Comparison of ENCODE assay signal across 9 mouse cellular contexts in genomic region chr2:31635281-31636137, GRCm38 (mm10). TPM values are rescaled to one million over a fixed set of nuclear protein-coding genes. Genes with fewer than 3 reads are reported as not detected.
A peak's percentile ranks its signal among the peaks of the same experiment; 100 is the strongest.
DNase-seq lines count a peak whose midpoint lies in the region; ATAC-seq and TF ChIP-seq lines count a peak whose summit lies in the region.
"Had no signal": no experiment of that assay in that cellular context is flagged by ENCODE, and none has a peak within 500 bp of the region (broad histone marks: within the 10 kb centered on the region; RNA-seq: fewer than 3 reads in every experiment).

No protein-coding gene starts in this region.

- peaks cover 0 to 20% of the 10 kb centered on the region in 2 experiments; a peak in 3 of 4 replicates for H3K4me1 ChIP-seq in heart, embryonic 14.5 days (ENCODE audit: control insufficient read depth in 2 of 2, insufficient read depth in 2 of 2, low read length in 2 of 2)
- H3K4me1 ChIP-seq in hindbrain, embryonic 14.5 days (replicated peaks; ENCODE audit: control insufficient read depth, insufficient read depth, low read length), result peaks cover 21% of the 10 kb centered on the region
- peaks cover 17% of the 10 kb centered on the region for H3K4me1 ChIP-seq in midbrain, postnatal 0 days (ENCODE audit: insufficient read depth, low read length)
- no peaks in the 10 kb centered on the region for H3K4me1 ChIP-seq in cerebellum, adult 2 months (ENCODE audit: control insufficient read depth, insufficient read depth, low read length)

- no peak overlapping the region for H3K9ac ChIP-seq in heart, embryonic 14.5 days (ENCODE audit: low read length)
- peak overlapping the region; percentile 18; the same call in 1 of the 2 replicates for H3K9ac ChIP-seq in hindbrain, embryonic 14.5 days
- H3K9ac ChIP-seq in midbrain, postnatal 0 days (replicated peaks; ENCODE audit: low read length, poor library complexity, severe bottlenecking), result no peak overlapping the region

- no peak for TF ChIP-seq CTCF in brain, embryonic 14.5 days (IDR thresholded peaks at IDR 0.05; ENCODE audit: borderline replicate concordance, extremely low read depth, insufficient read depth, insufficient read length)
- TF ChIP-seq CTCF in midbrain, postnatal 0 days (IDR thresholded peaks at IDR 0.05), result no peak
- TF ChIP-seq CTCF in left cerebral cortex, adult 2 months (IDR thresholded peaks at IDR 0.05), result no peak
- TF ChIP-seq CTCF in cerebellum, adult 2 months (IDR thresholded peaks at IDR 0.05; ENCODE audit: borderline replicate concordance, insufficient read depth, low read depth, low read length), result no peak

- no peak overlapping the region for H3K27ac ChIP-seq in heart, embryonic 14.5 days (replicated peaks in 1 of 2; ENCODE audit: control insufficient read depth in 1 of 2, insufficient read depth in 1 of 2, low read depth in 2 of 2, low read length in 2 of 2)
- no peak overlapping the region for H3K27ac ChIP-seq in hindbrain, embryonic 14.5 days
- no peak overlapping the region for H3K27ac ChIP-seq in midbrain, postnatal 0 days (ENCODE audit: low read depth, low read length)
- H3K27ac ChIP-seq in left cerebral cortex, adult 2 months, result no peak overlapping the region
- H3K27ac ChIP-seq in cerebellum, adult 2 months (ENCODE audit: insufficient read depth, low read length), result no peak overlapping the region

- no peaks in the 10 kb centered on the region for H3K36me3 ChIP-seq in heart, embryonic 14.5 days (ENCODE audit: control insufficient read depth, insufficient read depth, low read length)
- H3K36me3 ChIP-seq in hindbrain, embryonic 14.5 days (replicated peaks; ENCODE audit: control insufficient read depth, insufficient read depth), result no peaks in the 10 kb centered on the region
- no peaks in the 10 kb centered on the region for H3K36me3 ChIP-seq in midbrain, postnatal 0 days (ENCODE audit: insufficient read depth, low read length)

- peak overlapping the region in 1 of 2 experiments; percentile 20; a peak in 2 of 4 replicates for H3K4me3 ChIP-seq in heart, embryonic 14.5 days (ENCODE audit: control insufficient read depth in 1 of 2, insufficient read depth in 1 of 2, low read depth in 1 of 2, low read length in 2 of 2)
- peak overlapping the region; percentile 12 for H3K4me3 ChIP-seq in hindbrain, embryonic 14.5 days (replicated peaks; ENCODE audit: low read length)
- peak overlapping the region; percentile 15; the same call in 1 of the 2 replicates for H3K4me3 ChIP-seq in midbrain, postnatal 0 days (ENCODE audit: low read depth, low read length)
- H3K4me3 ChIP-seq in left cerebral cortex, adult 2 months, result no peak overlapping the region
- no peak overlapping the region for H3K4me3 ChIP-seq in cerebellum, adult 2 months (replicated peaks; ENCODE audit: insufficient read depth, low read depth, low read length)

- intact Hi-C loops in left cerebral cortex, adult 2 months (cut with DNase I), result no loop called here

- ATAC-seq in heart, embryonic 14.5 days (ENCODE audit: insufficient number of reproducible peaks, insufficient read depth, low FRiP score, low read depth), result no peak
- ATAC-seq in hindbrain, embryonic 14.5 days (ENCODE audit: low FRiP score), result no peak
- ATAC-seq in midbrain, postnatal 0 days (ENCODE audit: low FRiP score), result no peak

- H3K9me3 ChIP-seq in heart, embryonic 14.5 days (ENCODE audit: control insufficient read depth, low read length), result no peaks in the 10 kb centered on the region
- no peaks in the 10 kb centered on the region for H3K9me3 ChIP-seq in hindbrain, embryonic 14.5 days (ENCODE audit: control insufficient read depth, low read length)
- H3K9me3 ChIP-seq in midbrain, postnatal 0 days (ENCODE audit: low read length), result no peaks in the 10 kb centered on the region

- H3K27me3 ChIP-seq in heart, embryonic 14.5 days (ENCODE audit: control insufficient read depth, insufficient read depth, low read length), result peaks cover 92% of the 10 kb centered on the region
- H3K27me3 ChIP-seq in hindbrain, embryonic 14.5 days (ENCODE audit: control insufficient read depth, insufficient read depth, low read length), result peaks cover 98% of the 10 kb centered on the region
- peaks cover 62% of the 10 kb centered on the region for H3K27me3 ChIP-seq in midbrain, postnatal 0 days (ENCODE audit: insufficient read depth, low read length)
- H3K27me3 ChIP-seq in cerebellum, adult 2 months (ENCODE audit: control insufficient read depth, insufficient read depth, low read length), result peaks cover 15% of the 10 kb centered on the region; the same call in 1 of the 2 replicates

- no peak for TF ChIP-seq POLR2A in brain, embryonic 14.5 days (IDR thresholded peaks at IDR 0.05; ENCODE audit: borderline replicate concordance, extremely low read depth, insufficient read depth, insufficient read length, poor library complexity, severe bottlenecking)
- TF ChIP-seq POLR2A in cerebellum, adult 2 months (IDR thresholded peaks at IDR 0.05; ENCODE audit: borderline replicate concordance, insufficient read depth, low read length), result no peak

- peak overlapping the region; percentile 39 for H3K4me2 ChIP-seq in heart, embryonic 14.5 days (ENCODE audit: low read length)
- H3K4me2 ChIP-seq in hindbrain, embryonic 14.5 days (replicated peaks), result peak overlapping the region; percentile 39
- peak overlapping the region; percentile 26; the same call in 1 of the 2 replicates for H3K4me2 ChIP-seq in midbrain, postnatal 0 days (ENCODE audit: low read depth, low read length, poor library complexity, severe bottlenecking)

- under 1% methylated on average over 52 of the region's 52 CpGs for WGBS in heart, embryonic 14.5 days
- WGBS in hindbrain, embryonic 14.5 days, result under 1% methylated on average over 48 of the region's 52 CpGs
- WGBS in midbrain, postnatal 0 days, result under 1% methylated on average over 52 of the region's 52 CpGs
- WGBS in cerebellum, adult 2 months, result under 1% methylated on average over 51 of the region's 52 CpGs

- DNase-seq in heart, adult 9 months (ENCODE audit: low spot score in 2 of 2), result no peak
- DNase-seq in brain, embryonic 14.5 days (ENCODE audit: low read depth), result peak; percentile 37
- DNase-seq in hindbrain, embryonic 14.5 days (ENCODE audit: low spot score), result no peak
- DNase-seq in midbrain, postnatal 0 days (ENCODE audit: low spot score), result no peak
- no peak for DNase-seq in left cerebral cortex, adult 2 months (ENCODE audit: extremely low spot score in 1 of 2, low spot score in 2 of 2)
- no peak for DNase-seq in cerebellum, adult 9-11 months
- no peak for DNase-seq in cerebellum, adult 2 months

RNA-seq across cellular contexts. Expression of gene Prdm12, which starts 4.3 kb away (rescaled TPM):
- polyA plus RNA-seq in heart, embryonic 14.5 days (2014; fragmentation: Nextera tagmentation; extraction: Ambion mirVana), result not detected in 2 replicates
- polyA plus RNA-seq in brain, embryonic 14.5 days (2012; rRNA removed), result 6.3 and 7.9 TPM in 2 replicates
- 0.50 and 0.89 TPM in 2 replicates for polyA plus RNA-seq in hindbrain, embryonic 14.5 days (2014; fragmentation: Nextera tagmentation; extraction: Ambion mirVana)
- 0.99 and 1.4 TPM in 2 replicates for total RNA-seq in midbrain, postnatal 0 days (2014; rRNA removed)
- 1.9 and 2.4 TPM in 2 replicates for polyA plus RNA-seq in midbrain, postnatal 0 days (2015; fragmentation: Nextera tagmentation; extraction: Ambion mirVana)
- total RNA-seq in left cerebral cortex, adult 2 months (2021), result under 1 TPM; 0.14 to 0.72 TPM
- polyA plus RNA-seq in cerebellum, adult 2 months (2012; rRNA removed), result not detected in 2 replicates
- total RNA-seq: heart, postnatal 25 days had no signal

RNA-seq across cellular contexts. Expression of gene Exosc2, which starts 35.0 kb away (rescaled TPM):
- polyA plus RNA-seq in heart, embryonic 14.5 days (2014; fragmentation: Nextera tagmentation; extraction: Ambion mirVana), result 30.7 and 32.9 TPM in 2 replicates
- 36.6 and 39.7 TPM in 2 replicates for polyA plus RNA-seq in brain, embryonic 14.5 days (2012; rRNA removed)
- polyA plus RNA-seq in hindbrain, embryonic 14.5 days (2014; fragmentation: Nextera tagmentation; extraction: Ambion mirVana), result 29.5 and 33.1 TPM in 2 replicates
- 26.7 and 27.4 TPM in 2 replicates for total RNA-seq in midbrain, postnatal 0 days (2014; rRNA removed)
- polyA plus RNA-seq in midbrain, postnatal 0 days (2015; fragmentation: Nextera tagmentation; extraction: Ambion mirVana), result 32.2 and 36.8 TPM in 2 replicates
- total RNA-seq in left cerebral cortex, adult 2 months (2021), result 10 to 100 TPM; 21.3 to 22.8 TPM
- 25.0 and 26.8 TPM in 2 replicates for polyA plus RNA-seq in cerebellum, adult 2 months (2012; rRNA removed)

RNA-seq across cellular contexts. Expression of gene Abl1, which starts 52.7 kb away (rescaled TPM):
- polyA plus RNA-seq in heart, embryonic 14.5 days (2014; fragmentation: Nextera tagmentation; extraction: Ambion mirVana), result 27.8 and 28.9 TPM in 2 replicates
- polyA plus RNA-seq in brain, embryonic 14.5 days (2012; rRNA removed), result 61.4 and 68.6 TPM in 2 replicates
- 19.7 and 20.9 TPM in 2 replicates for polyA plus RNA-seq in hindbrain, embryonic 14.5 days (2014; fragmentation: Nextera tagmentation; extraction: Ambion mirVana)
- total RNA-seq in midbrain, postnatal 0 days (2014; rRNA removed), result 44.9 and 50.1 TPM in 2 replicates
- 13.1 and 13.8 TPM in 2 replicates for polyA plus RNA-seq in midbrain, postnatal 0 days (2015; fragmentation: Nextera tagmentation; extraction: Ambion mirVana)
- 10 to 100 TPM; 41.0 to 43.2 TPM for total RNA-seq in left cerebral cortex, adult 2 months (2021)
- polyA plus RNA-seq in cerebellum, adult 2 months (2012; rRNA removed), result 42.6 and 45.0 TPM in 2 replicates

Comparison
In these comparisons a context has a peak if more than half of its experiments do, and no peak if none do; other contexts are left out.
1. H3K4me3 ChIP-seq: peak in hindbrain, embryonic 14.5 days (single experiment) and midbrain, postnatal 0 days (single experiment); none in left cerebral cortex, adult 2 months (single experiment) and cerebellum, adult 2 months (single experiment).
2. Peak in every context shown above with its lines, with median percentiles within 50 percentile points of each other: H3K4me2 ChIP-seq.